Mouse (Mus musculus) MEL (cell line): ENCODE data around the gene Oxsm.

Experiments
- GABPA ChIP-seq: IDR thresholded peaks from 2 replicates; pipeline ENCODE4 v1.6.1; 2012; ENCODE audit warnings: low read depth, mild to moderate bottlenecking, inconsistent platforms, low read length, improper control_type of control experiment, moderate library complexity
- KAT2A ChIP-seq: conservative IDR thresholded peaks from 2 replicates; pipeline ENCODE4 v1.6.1; 2012; ENCODE audit warnings: low read depth, low read length, improper control_type of control experiment, inconsistent platforms
- MAZ ChIP-seq: IDR thresholded peaks from 2 replicates; pipeline ENCODE4 v1.6.1; 2012; ENCODE audit warnings: low read depth, mild to moderate bottlenecking, inconsistent platforms, low read length, improper control_type of control experiment
- POLR2A ChIP-seq, 2 experiments: IDR thresholded peaks; 2 replicates each; pipeline ENCODE4 v1.6.1; 2011 to 2012; ENCODE audit warnings: low read length in 2 of 2, mild to moderate bottlenecking in 2 of 2, control low read depth in 1 of 2, improper control_type of control experiment in 1 of 2, low read depth in 1 of 2, moderate library complexity in 1 of 2; ENCODE audit not compliant: control insufficient read depth in 1 of 2, insufficient read depth in 1 of 2, poor library complexity in 1 of 2
- RAD21 ChIP-seq: IDR thresholded peaks from 2 replicates; pipeline ENCODE4 v1.6.1; 2011; ENCODE audit warnings: mild to moderate bottlenecking, low read depth, low read length, improper control_type of control experiment
- UBTF ChIP-seq: IDR thresholded peaks from 2 replicates; pipeline ENCODE4 v1.6.1; 2012; ENCODE audit warnings: low read depth, mild to moderate bottlenecking, inconsistent platforms, low read length, improper control_type of control experiment, moderate library complexity, borderline replicate concordance; ENCODE audit not compliant: insufficient read depth
- ZC3H11A ChIP-seq: IDR thresholded peaks from 2 replicates; pipeline ENCODE4 v1.6.1; 2012; ENCODE audit warnings: low read depth, mild to moderate bottlenecking, inconsistent platforms, low read length, improper control_type of control experiment

- TF ChIP-seq POLR2A (IDR thresholded peaks at IDR 0.05; ENCODE audit: control insufficient read depth in 1 of 2, insufficient read depth in 1 of 2, low read depth in 1 of 2, low read length in 2 of 2, poor library complexity in 1 of 2) (no peak), GABPA (no peak), KAT2A (no peak), UBTF (no peak), MAZ (no peak), RAD21 (no peak), ZC3H11A (no peak)
Observed at GRCm38 (mm10) chr14:16248603-16249157, 928 bp downstream of the Oxsm start.
